Comparison of ENCODE assay signal across 12 mouse cellular contexts in genomic region chr9:15068686-15069295, GRCm38 (mm10). TPM values are rescaled to one million over a fixed set of nuclear protein-coding genes. Genes with fewer than 3 reads are reported as not detected.
DNase-seq lines count a peak whose midpoint lies in the region; ATAC-seq and TF ChIP-seq lines count a peak whose summit lies in the region.
"Had no signal": no experiment of that assay in that cellular context is flagged by ENCODE, and none has a peak within 500 bp of the region (broad histone marks: within the 10 kb centered on the region; RNA-seq: fewer than 3 reads in every experiment).

No protein-coding gene starts in this region.

- no peaks in the 10 kb centered on the region for H3K9me3 ChIP-seq in intestine, embryonic 16.5 days (ENCODE audit: control insufficient read depth, low read length)
- H3K9me3 ChIP-seq in stomach, embryonic 14.5 days (ENCODE audit: control insufficient read depth, low read depth, low read length) = no peaks in the 10 kb centered on the region
- H3K9me3 ChIP-seq: embryonic facial prominence, embryonic 12.5 days; heart, embryonic 10.5 days had no signal

- ATAC-seq in intestine, embryonic 16.5 days = peak; percentile 84
- peak; percentile 88 for ATAC-seq in stomach, embryonic 14.5 days (ENCODE audit: insufficient number of reproducible peaks, insufficient read depth, low FRiP score, low read depth)
- ATAC-seq: activated CD4-positive, CD25-positive, alpha-beta regulatory T cell, adult 4 months had no signal

- H3K36me3 ChIP-seq in intestine, embryonic 16.5 days (ENCODE audit: control insufficient read depth, insufficient read depth, low read length) = no peaks in the 10 kb centered on the region
- no peaks in the 10 kb centered on the region for H3K36me3 ChIP-seq in stomach, embryonic 14.5 days (ENCODE audit: control insufficient read depth, insufficient read depth, low read length)
- H3K36me3 ChIP-seq: embryonic facial prominence, embryonic 12.5 days; heart, embryonic 10.5 days had no signal

- no peaks in the 10 kb centered on the region for H3K4me1 ChIP-seq in lung, adult 2 months (ENCODE audit: control insufficient read depth, insufficient read depth, low read length)
- H3K4me1 ChIP-seq in intestine, embryonic 16.5 days (ENCODE audit: control insufficient read depth, insufficient read depth, low read length) = no peaks in the 10 kb centered on the region; the same call in 1 of the 2 replicates
- 0 out of 2 replicates have a peak, but pooled peaks cover 3% of the 10 kb centered on the region for H3K4me1 ChIP-seq in stomach, embryonic 14.5 days (ENCODE audit: control insufficient read depth, insufficient read depth, low read length)
- H3K4me1 ChIP-seq: embryonic facial prominence, embryonic 12.5 days had no signal

- no peak overlapping the region for H3K9ac ChIP-seq in intestine, embryonic 16.5 days (ENCODE audit: low read depth, low read length)
- H3K9ac ChIP-seq in stomach, embryonic 14.5 days (replicated peaks; ENCODE audit: low read depth, low read length) = no peak overlapping the region
- H3K9ac ChIP-seq: embryonic facial prominence, embryonic 12.5 days had no signal

- H3K27me3 ChIP-seq in intestine, embryonic 16.5 days (replicated peaks; ENCODE audit: control insufficient read depth, insufficient read depth, low read length) = no peaks in the 10 kb centered on the region
- H3K27me3 ChIP-seq in stomach, embryonic 14.5 days (ENCODE audit: control insufficient read depth, insufficient read depth, low read length) = no peaks in the 10 kb centered on the region
- H3K27me3 ChIP-seq: embryonic facial prominence, embryonic 12.5 days had no signal

- H3K4me2 ChIP-seq in intestine, embryonic 16.5 days (ENCODE audit: low read depth, low read length) = no peak overlapping the region
- H3K4me2 ChIP-seq in stomach, embryonic 14.5 days (replicated peaks; ENCODE audit: low read depth, low read length) = no peak overlapping the region
- H3K4me2 ChIP-seq: embryonic facial prominence, embryonic 12.5 days had no signal

- H3K4me3 ChIP-seq in lung, adult 2 months (replicated peaks; ENCODE audit: extremely low read depth, low read depth, low read length) = no peak overlapping the region
- H3K4me3 ChIP-seq in intestine, embryonic 16.5 days (ENCODE audit: low read length) = no peak overlapping the region
- H3K4me3 ChIP-seq in stomach, embryonic 14.5 days (ENCODE audit: low read depth, low read length) = no peak overlapping the region
- H3K4me3 ChIP-seq: embryonic facial prominence, embryonic 12.5 days; heart, embryonic 10.5 days; left cerebral cortex, adult 2 months had no signal

- no peak for TF ChIP-seq POLR2A in lung, adult 2 months (IDR thresholded peaks at IDR 0.05; ENCODE audit: borderline replicate concordance, extremely low read depth, low read depth, low read length)

- H3K27ac ChIP-seq in intestine, embryonic 16.5 days (ENCODE audit: low read length) = no peak overlapping the region
- H3K27ac ChIP-seq in stomach, embryonic 14.5 days (ENCODE audit: low read length) = no peak overlapping the region
- H3K27ac ChIP-seq: embryonic facial prominence, embryonic 12.5 days; heart, embryonic 10.5 days; left cerebral cortex, adult 2 months had no signal

- no peak for TF ChIP-seq CTCF in lung, adult 2 months (IDR thresholded peaks at IDR 0.05; ENCODE audit: insufficient read depth, low read length)

- 62% methylated on average over 6 of the region's 6 CpGs for WGBS in lung, adult 2 months
- 61% methylated on average over 6 of the region's 6 CpGs for WGBS in intestine, embryonic 16.5 days
- WGBS in stomach, embryonic 14.5 days = 68% methylated on average over 6 of the region's 6 CpGs

- peak; percentile 16 for DNase-seq in lung, postnatal 10 days
- no peak for DNase-seq in lung, adult 2 months
- DNase-seq in adipocyte (ENCODE audit: low spot score) = peak; percentile 20
- no peak for DNase-seq in thymus, adult 18-20 months
- DNase-seq in natural killer cell, adult 2 months (ENCODE audit: low spot score in 2 of 2) = no peak
- DNase-seq: spleen, adult 18-20 months had no signal

RNA-seq across cellular contexts. Expression of gene Panx1, which starts 23.5 kb away (rescaled TPM):
- 17.0 and 21.9 TPM in 2 replicates for polyA plus RNA-seq in lung, adult 2 months (2012; rRNA removed)
- 27.8 and 30.3 TPM in 2 replicates for polyA plus RNA-seq in intestine, embryonic 16.5 days (2015; fragmentation: Nextera tagmentation; extraction: Ambion mirVana)
- polyA plus RNA-seq in stomach, embryonic 14.5 days (2014; fragmentation: Nextera tagmentation; extraction: Ambion mirVana) = 51.7 TPM in 2 replicates

RNA-seq across cellular contexts. Expression of gene Hephl1, which starts 43.1 kb away (rescaled TPM):
- polyA plus RNA-seq in lung, adult 2 months (2012; rRNA removed) = 0.03 and 0.36 TPM in 2 replicates
- polyA plus RNA-seq in intestine, embryonic 16.5 days (2015; fragmentation: Nextera tagmentation; extraction: Ambion mirVana) = not detected in 2 replicates
- polyA plus RNA-seq in stomach, embryonic 14.5 days (2014; fragmentation: Nextera tagmentation; extraction: Ambion mirVana) = 0.06 TPM in 1 of 2 replicates, not detected in the other
- polyA plus RNA-seq: activated CD4-positive, CD25-positive, alpha-beta regulatory T cell, adult 4 months; embryonic facial prominence, embryonic 12.5 days; heart, embryonic 10.5 days had no signal

Comparison
In these comparisons a context has a peak if more than half of its experiments do, and no peak if none do; other contexts are left out.
1. DNase-seq: peak in lung, postnatal 10 days (single experiment) and adipocyte (single experiment); none in lung, adult 2 months (single experiment), thymus, adult 18-20 months (0 of 2) and natural killer cell, adult 2 months (0 of 2).